Mouse (Mus musculus): ENCODE results near the gene Irak2. TPM values are rescaled to one million over a fixed set of nuclear protein-coding genes. Genes with fewer than 3 reads are reported as not detected.

Irak2 gene
- polyA plus RNA-seq, 1 experiment from 2014 or later, result 0.90 TPM

GRCm38 (mm10) chr6:113743111-113743510 lies 104.8 kb downstream of the Irak2 start:
- ATAC-seq, result no peak
- H3K27ac ChIP-seq (ENCODE audit: low read depth, low read length), result no peak overlapping the region
- no peak overlapping the region for H3K4me3 ChIP-seq (ENCODE audit: low read depth, low read length)
- H3K4me2 ChIP-seq (ENCODE audit: low read length), result no peak overlapping the region
- H3K9me3 ChIP-seq (replicated peaks; ENCODE audit: control insufficient read depth, low read length), result no peaks in the 10 kb centered on the region
- peaks cover 7% of the 10 kb centered on the region; the same call in 1 of the 2 replicates for H3K36me3 ChIP-seq (ENCODE audit: control insufficient read depth, insufficient read depth, low read length)
- DNase-seq (ENCODE audit: low spot score), result no peak
- 47% methylated on average over 1 of the region's 1 CpGs for WGBS
- peaks cover 6% of the 10 kb centered on the region for H3K4me1 ChIP-seq (ENCODE audit: control insufficient read depth, insufficient read depth, low read length)
- no peak overlapping the region for H3K9ac ChIP-seq (ENCODE audit: low read length)
- no peaks in the 10 kb centered on the region for H3K27me3 ChIP-seq (replicated peaks; ENCODE audit: control insufficient read depth, insufficient read depth, low read length)

Small RNA genes within 50 kb of the gene (microRNA-seq; reads per million reads assigned to microRNA genes)
- not detected for gene Mir7042

Other genes with a start within 250 kb of the Irak2 start
- 2.5 and 5.0 TPM in 2 replicates for gene Ttll3, start 249.2 kb upstream of the Irak2 start, polyA plus RNA-seq (2014; fragmentation: Nextera tagmentation; extraction: Ambion mirVana)
- 15.8 and 19.8 TPM in 2 replicates for gene Rpusd3, start 219.1 kb upstream of the Irak2 start, polyA plus RNA-seq (2014; fragmentation: Nextera tagmentation; extraction: Ambion mirVana)
- gene Cidec, start 202.7 kb upstream of the Irak2 start, polyA plus RNA-seq (2014; fragmentation: Nextera tagmentation; extraction: Ambion mirVana), result not detected in 2 replicates
- gene Jagn1, start 195.9 kb upstream of the Irak2 start, polyA plus RNA-seq (2014; fragmentation: Nextera tagmentation; extraction: Ambion mirVana), result 88.0 and 94.4 TPM in 2 replicates
- gene Il17re, start 180.0 kb upstream of the Irak2 start, polyA plus RNA-seq (2014; fragmentation: Nextera tagmentation; extraction: Ambion mirVana), result not detected in 2 replicates
- gene Il17rc, start 167.0 kb upstream of the Irak2 start, polyA plus RNA-seq (2014; fragmentation: Nextera tagmentation; extraction: Ambion mirVana), result 1.3 and 2.0 TPM in 2 replicates
- gene Creld1, start 155.2 kb upstream of the Irak2 start, polyA plus RNA-seq (2014; fragmentation: Nextera tagmentation; extraction: Ambion mirVana), result 37.2 and 49.4 TPM in 2 replicates
- gene Prrt3, start 136.5 kb upstream of the Irak2 start, polyA plus RNA-seq (2014; fragmentation: Nextera tagmentation; extraction: Ambion mirVana), result 3.2 and 5.4 TPM in 2 replicates
- gene Emc3, start 106.8 kb upstream of the Irak2 start, polyA plus RNA-seq (2014; fragmentation: Nextera tagmentation; extraction: Ambion mirVana), result 101 and 108 TPM in 2 replicates
- 4.3 and 5.8 TPM in 2 replicates for gene Fancd2, start 106.8 kb upstream of the Irak2 start, polyA plus RNA-seq (2014; fragmentation: Nextera tagmentation; extraction: Ambion mirVana)
- gene Fancd2os, start 37.8 kb upstream of the Irak2 start, polyA plus RNA-seq (2014; fragmentation: Nextera tagmentation; extraction: Ambion mirVana), result not detected in 2 replicates
- 280 and 307 TPM in 2 replicates for gene Brk1, start 33.7 kb upstream of the Irak2 start, polyA plus RNA-seq (2014; fragmentation: Nextera tagmentation; extraction: Ambion mirVana)
- 90.3 and 97.1 TPM in 2 replicates for gene Vhl, start 14.5 kb upstream of the Irak2 start, polyA plus RNA-seq (2014; fragmentation: Nextera tagmentation; extraction: Ambion mirVana)
- gene Tatdn2, start 58.6 kb downstream of the Irak2 start, polyA plus RNA-seq (2014; fragmentation: Nextera tagmentation; extraction: Ambion mirVana), result 1.1 and 1.6 TPM in 2 replicates
- 0.54 and 0.66 TPM in 2 replicates for gene Ghrl, start 81.4 kb downstream of the Irak2 start, polyA plus RNA-seq (2014; fragmentation: Nextera tagmentation; extraction: Ambion mirVana)
- 288 and 299 TPM in 2 replicates for gene Sec13, start 102.3 kb downstream of the Irak2 start, polyA plus RNA-seq (2014; fragmentation: Nextera tagmentation; extraction: Ambion mirVana)